Mouse (Mus musculus) testis, adult 2 months (tissue): Measurements from ENCODE around the gene Cav2.

Experiments used
- CTCF ChIP-seq: fragments of 200-500 bp; IDR thresholded peaks from 2 replicates; pipeline ENCODE4 v1.5.1; 2012; ENCODE audit warnings: low read depth, mild to moderate bottlenecking, inconsistent platforms, low read length, moderate library complexity; ENCODE audit not compliant: control insufficient read depth, insufficient read depth, insufficient replicate concordance
- POLR2A ChIP-seq: fragments of 200-500 bp; IDR thresholded peaks from 2 replicates; pipeline ENCODE4 v1.6.1; 2012; ENCODE audit warnings: low read depth, mild to moderate bottlenecking, inconsistent platforms, low read length, moderate library complexity; ENCODE audit not compliant: control insufficient read depth

- TF ChIP-seq POLR2A, result no peak
- TF ChIP-seq CTCF, result no peak
Observed at GRCm38 (mm10) chr6:17317167-17317524, 36.2 kb downstream of the Cav2 start.
